Mouse (Mus musculus): ENCODE data around the gene Gse1.
A peak's percentile ranks its signal among the peaks of the same experiment; 100 is the strongest.

The Gse1 gene

GRCm38 (mm10) chr8:120227891-120228591 is at the start of gene Gse1:
Gse1 (plus strand) TSS chr8:120228456.
- peak; percentile 83 for DNase-seq (ENCODE audit: extremely low spot score, low spot score)

GRCm38 (mm10) chr8:120179027-120179431 is 49.2 kb upstream of the Gse1 start:
- peak; percentile 99 for DNase-seq (ENCODE audit: extremely low spot score, low spot score)

GRCm38 (mm10) chr8:120180445-120180970 is 47.7 kb upstream of the Gse1 start:
- no peak for DNase-seq (ENCODE audit: extremely low spot score, low spot score)

GRCm38 (mm10) chr8:120181274-120181673 is 47.0 kb upstream of the Gse1 start:
- no peak for DNase-seq (ENCODE audit: extremely low spot score, low spot score)

- no peak for DNase-seq (ENCODE audit: extremely low spot score, low spot score)
Observed at GRCm38 (mm10) chr8:120181861-120182414, 46.3 kb upstream of the Gse1 start.

- DNase-seq (ENCODE audit: extremely low spot score, low spot score): no peak
Observed at GRCm38 (mm10) chr8:120184366-120184765, 43.9 kb upstream of the Gse1 start.

- peak; percentile 57 for DNase-seq (ENCODE audit: extremely low spot score, low spot score)
Observed at GRCm38 (mm10) chr8:120184850-120185792, 43.1 kb upstream of the Gse1 start.

- no peak for DNase-seq (ENCODE audit: extremely low spot score, low spot score)
Observed at GRCm38 (mm10) chr8:120186454-120186853, 41.8 kb upstream of the Gse1 start.

- no peak for DNase-seq (ENCODE audit: extremely low spot score, low spot score)
Observed at GRCm38 (mm10) chr8:120188510-120188909, 39.7 kb upstream of the Gse1 start.

GRCm38 (mm10) chr8:120189440-120189839 is 38.8 kb upstream of the Gse1 start:
- no peak for DNase-seq (ENCODE audit: extremely low spot score, low spot score)

GRCm38 (mm10) chr8:120190107-120190809 is 38.0 kb upstream of the Gse1 start:
- no peak for DNase-seq (ENCODE audit: extremely low spot score, low spot score)

- DNase-seq (ENCODE audit: extremely low spot score, low spot score): peak; percentile 60
Observed at GRCm38 (mm10) chr8:120190810-120191413, 37.3 kb upstream of the Gse1 start.

GRCm38 (mm10) chr8:120191633-120192032 is 36.6 kb upstream of the Gse1 start:
- no peak for DNase-seq (ENCODE audit: extremely low spot score, low spot score)

GRCm38 (mm10) chr8:120192118-120192517 is 36.1 kb upstream of the Gse1 start:
- DNase-seq (ENCODE audit: extremely low spot score, low spot score): no peak

- no peak for DNase-seq (ENCODE audit: extremely low spot score, low spot score)
Observed at GRCm38 (mm10) chr8:120201351-120201750, 26.9 kb upstream of the Gse1 start.

- no peak for DNase-seq (ENCODE audit: extremely low spot score, low spot score)
Observed at GRCm38 (mm10) chr8:120202546-120202945, 25.7 kb upstream of the Gse1 start.

GRCm38 (mm10) chr8:120204736-120205360 is 23.4 kb upstream of the Gse1 start:
- no peak for DNase-seq (ENCODE audit: extremely low spot score, low spot score)

GRCm38 (mm10) chr8:120205916-120206315 is 22.3 kb upstream of the Gse1 start:
- no peak for DNase-seq (ENCODE audit: extremely low spot score, low spot score)

- DNase-seq (ENCODE audit: extremely low spot score, low spot score): no peak
Observed at GRCm38 (mm10) chr8:120207364-120207763, 20.9 kb upstream of the Gse1 start.

- no peak for DNase-seq (ENCODE audit: extremely low spot score, low spot score)
Observed at GRCm38 (mm10) chr8:120208113-120208512, 20.1 kb upstream of the Gse1 start.

Measured in neural tube, embryonic 10.5 days (tissue).